1 mouse cellular context compared by ENCODE assay signal in the genomic region with DNA sequence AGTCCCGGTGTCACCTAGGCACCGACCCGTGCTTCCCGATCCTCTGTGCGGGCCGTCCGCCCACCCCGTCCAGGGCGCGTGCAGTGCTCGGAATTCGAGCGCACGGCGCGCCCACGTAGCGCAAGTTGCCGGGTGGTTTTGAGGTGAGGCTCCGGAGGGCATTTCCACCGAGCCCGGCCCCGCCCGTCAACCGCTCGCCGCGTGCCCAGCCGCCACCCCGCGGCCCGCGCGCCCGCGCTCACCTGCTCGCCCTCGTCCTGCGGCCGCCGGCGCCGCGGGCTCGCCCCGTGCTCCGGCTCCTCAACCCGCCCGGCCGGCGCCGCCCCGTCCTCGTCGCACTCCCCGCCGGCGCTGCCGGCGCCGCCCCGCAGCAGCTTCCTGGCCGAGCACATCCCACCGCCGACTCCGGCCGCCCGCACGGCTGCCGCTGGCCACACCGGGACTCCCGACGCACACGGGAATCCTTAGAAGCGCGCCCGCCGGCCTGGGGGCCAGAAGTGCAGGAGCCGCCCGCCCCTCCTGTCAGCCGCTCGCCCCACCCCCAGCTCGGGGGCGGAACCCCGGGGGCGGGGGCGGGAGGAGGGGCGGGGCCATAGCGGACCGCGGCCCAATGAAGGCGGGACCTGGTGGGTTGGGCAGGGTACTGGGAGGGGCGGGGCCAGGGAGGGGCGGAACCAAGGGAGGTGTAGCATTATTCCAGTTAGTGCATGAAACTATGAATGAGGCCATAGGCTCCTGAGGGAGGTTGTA.
A peak's percentile ranks its signal among the peaks of the same experiment; 100 is the strongest.
TF ChIP-seq lines count a peak whose summit lies in the region.

A gene (minus strand): TSS at position 533 of the 750 bp plus-strand sequence.

TF ChIP-seq in CH12.LX, 34 proteins besides CTCF, POLR2A, EP300 and RAD21 (continued from another document):
- TF ChIP-seq ZKSCAN1 (IDR thresholded peaks at IDR 0.05; ENCODE audit: borderline replicate concordance, low read depth, low read length), result no peak
- no peak for TF ChIP-seq JUN (IDR thresholded peaks at IDR 0.05; ENCODE audit: insufficient read depth, low read depth, low read length)
- TF ChIP-seq MAZ (IDR thresholded peaks at IDR 0.05; ENCODE audit: low read depth, low read length), result no peak
- TF ChIP-seq UBTF (IDR thresholded peaks at IDR 0.05; ENCODE audit: low read depth, low read length), result no peak
- TF ChIP-seq CHD2 (IDR thresholded peaks at IDR 0.05; ENCODE audit: low read length), result 0 out of 2 replicates have a peak, but pooled peaks have one; percentile 21
- TF ChIP-seq HCFC1 (IDR thresholded peaks at IDR 0.05; ENCODE audit: low read depth, low read length), result no peak
- no peak for TF ChIP-seq ETS1 (conservative IDR thresholded peaks at IDR 0.05; ENCODE audit: low read depth, low read length)
- no peak for TF ChIP-seq RCOR1 (conservative IDR thresholded peaks at IDR 0.05; ENCODE audit: low read depth, low read length)
- TF ChIP-seq TCF12 (IDR thresholded peaks at IDR 0.05; ENCODE audit: low read depth, low read length), result 0 out of 2 replicates have a peak, but pooled peaks have one; percentile 11
- TF ChIP-seq USF1 (IDR thresholded peaks at IDR 0.05; ENCODE audit: low read depth, low read length), result no peak
- TF ChIP-seq ELF1 (IDR thresholded peaks at IDR 0.05; ENCODE audit: low read depth, low read length), result no peak
